Mouse (Mus musculus) spleen, adult 10 weeks (tissue): ENCODE results near the gene BC052040. TPM values are rescaled to one million over a fixed set of nuclear protein-coding genes. Genes with fewer than 3 reads are reported as not detected.

Experiments used
- polyA plus RNA-seq: library from polyadenylated mRNA; stranded (reverse); fragments of 350-450 nt; fragmentation: Illumina TruSeq; extraction: RNeasy Lipid Tissue Mini Kit (QIAGEN cat#74804); gene quantifications from one replicate; pipeline ENCODE4 v1.2.3, GENCODE M21; 2015; ENCODE audit warnings: low replicate concordance; ENCODE audit not compliant: insufficient read depth

The BC052040 gene
- polyA plus RNA-seq: 6.5 TPM

DNA sequence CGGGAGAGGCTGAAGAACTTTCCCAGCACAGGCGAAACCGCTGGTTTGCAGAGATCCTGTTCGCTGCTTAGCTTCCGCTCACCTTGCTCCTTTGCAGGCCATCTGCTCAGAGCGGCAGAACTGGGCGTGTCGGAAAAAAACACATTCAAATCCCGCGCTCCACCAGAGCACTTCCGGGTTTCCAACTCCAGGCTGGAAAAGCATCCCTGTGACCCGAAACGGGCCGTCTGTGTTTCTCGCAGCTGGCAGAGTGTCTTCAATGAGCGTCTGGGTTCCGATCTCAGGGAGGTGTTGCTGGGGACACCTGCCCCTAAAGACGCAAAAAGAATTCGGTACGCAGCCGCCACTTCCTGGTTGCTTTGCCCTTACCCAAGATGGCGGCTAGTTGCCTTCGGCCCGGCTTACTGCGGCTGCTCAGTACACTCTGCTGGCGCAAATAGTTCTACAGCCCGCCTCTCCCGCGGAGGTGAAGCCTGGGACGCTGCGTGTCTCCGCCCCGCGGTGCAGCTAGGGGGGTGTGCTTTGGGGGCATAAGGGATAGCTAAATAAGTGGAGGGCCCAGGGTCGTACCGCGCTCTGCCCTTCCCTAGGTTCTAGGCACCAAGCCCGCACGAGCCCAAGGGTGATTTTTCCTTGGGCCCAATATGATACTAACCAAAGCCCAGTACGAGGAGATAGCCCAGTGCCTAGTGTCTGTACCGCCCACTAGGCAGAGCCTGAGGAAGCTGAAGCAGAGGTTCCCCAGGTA, at the start of gene BC052040:
BC052040 (plus strand) TSS at position 476 of the 748 bp plus-strand sequence.

